8 mouse cellular contexts compared by ENCODE assay signal in the genomic region with DNA sequence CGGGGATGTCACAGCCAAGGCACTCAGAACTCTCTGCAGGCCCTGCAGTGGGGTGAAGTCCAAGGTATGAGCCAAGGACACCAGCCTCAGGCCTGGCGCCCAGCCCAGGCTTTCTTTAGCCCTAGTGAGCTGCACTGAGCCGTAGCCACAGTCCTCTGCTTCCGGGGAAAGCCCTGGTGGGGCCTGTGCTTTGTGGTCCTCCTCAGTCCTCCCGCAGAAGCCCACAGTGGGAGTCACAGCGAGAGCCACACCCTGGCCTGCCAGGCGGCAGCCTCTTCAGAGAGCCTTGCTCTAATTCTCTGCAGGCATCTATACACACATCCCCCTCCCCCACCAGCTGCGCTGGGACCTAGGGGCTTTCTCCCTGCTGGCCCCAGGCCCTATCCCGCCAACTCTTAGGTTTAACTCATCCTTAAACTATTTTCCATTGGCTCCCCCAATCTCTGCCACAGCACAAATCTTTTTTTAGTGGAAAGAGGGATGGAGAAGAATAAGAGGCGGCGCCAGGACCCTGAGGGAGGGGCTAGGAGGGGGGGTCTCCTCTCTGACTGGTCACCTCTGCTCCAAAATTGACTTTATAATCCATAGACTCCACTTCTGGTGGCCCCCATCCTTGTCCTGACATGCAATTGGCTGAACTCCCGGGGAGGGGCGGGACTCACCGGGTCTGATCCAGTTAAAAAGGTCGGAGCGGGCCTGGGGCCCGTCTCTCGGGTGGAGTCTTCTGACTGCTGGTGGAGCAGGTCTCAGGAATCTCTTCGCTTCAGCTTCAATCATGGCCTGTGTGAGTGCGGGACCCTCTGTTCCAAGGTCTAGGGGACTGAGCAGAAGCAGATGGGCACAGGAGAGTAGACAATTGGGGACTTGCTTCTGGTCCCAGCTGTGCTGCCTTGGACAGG. TPM values are rescaled to one million over a fixed set of nuclear protein-coding genes. Genes with fewer than 3 reads are reported as not detected.
DNase-seq lines count a peak whose midpoint lies in the region; ATAC-seq and TF ChIP-seq lines count a peak whose summit lies in the region.

Lgals1 (plus strand) TSS at position 705 of the 899 bp plus-strand sequence.

- no peak for TF ChIP-seq RAD21 in CH12.LX (IDR thresholded peaks at IDR 0.05; ENCODE audit: low read depth, low read length)

- TF ChIP-seq CTCF in CH12.LX (conservative IDR thresholded peaks at IDR 0.05 in 1 of 2, IDR thresholded peaks at IDR 0.05 in 1 of 2; ENCODE audit: low read depth in 2 of 2, low read length in 2 of 2), result no peak

- H3K4me2 ChIP-seq in CH12.LX (ENCODE audit: insufficient read depth, low read depth, poor library complexity, severe bottlenecking), result peak within 1 kb of the TSS; percentile 95
- H3K4me2 ChIP-seq in heart, embryonic 13.5 days, result peak within 1 kb of the TSS; percentile 86
- peak within 1 kb of the TSS; percentile 77 for H3K4me2 ChIP-seq in kidney, embryonic 16.5 days (replicated peaks; ENCODE audit: low read depth, low read length)
- H3K4me2 ChIP-seq in liver, embryonic 13.5 days, result peak within 1 kb of the TSS; percentile 95

- TF ChIP-seq POLR2A in CH12.LX (IDR thresholded peaks at IDR 0.05; ENCODE audit: low read depth, low read length), result peak; percentile 98

- peaks cover 30 to 61% of the 10 kb centered on the region in 2 experiments for H3K4me1 ChIP-seq in CH12.LX (ENCODE audit: control insufficient read depth in 1 of 2, insufficient read depth in 2 of 2)
- peaks cover 45% of the 10 kb centered on the region for H3K4me1 ChIP-seq in heart, embryonic 13.5 days
- H3K4me1 ChIP-seq in kidney, embryonic 16.5 days (ENCODE audit: insufficient read depth, low read length), result peaks cover 35% of the 10 kb centered on the region
- peaks cover 93% of the 10 kb centered on the region for H3K4me1 ChIP-seq in liver, embryonic 13.5 days (replicated peaks)

- dilution Hi-C loops in CH12.LX (cut with MboI; ENCODE audit: extremely low pct_ligation_motif_present, extremely low pct_unique_long_range_greater_than_20kb, low sequenced_read_pairs), result no loop called here

- ATAC-seq in erythroblast, adult 5-6 weeks (replicated peaks; ENCODE audit: low FRiP score, poor library complexity, severe bottlenecking), result 0 out of 2 replicates have a peak, but pooled peaks have one; percentile 13
- peak; percentile 56 for ATAC-seq in heart, embryonic 13.5 days (ENCODE audit: extremely low read depth, insufficient number of reproducible peaks, low FRiP score, low TSS enrichment)
- ATAC-seq in kidney, embryonic 16.5 days (ENCODE audit: low FRiP score, low TSS enrichment), result peak; percentile 80
- ATAC-seq in liver, embryonic 13.5 days (ENCODE audit: low read depth), result peak; percentile 47

- no peaks in the 10 kb centered on the region for H3K27me3 ChIP-seq in CH12.LX (replicated peaks)
- no peaks in the 10 kb centered on the region for H3K27me3 ChIP-seq in heart, embryonic 13.5 days (replicated peaks)
- H3K27me3 ChIP-seq in kidney, embryonic 16.5 days (ENCODE audit: insufficient read depth, low read length), result no peaks in the 10 kb centered on the region
- H3K27me3 ChIP-seq in liver, embryonic 13.5 days, result no peaks in the 10 kb centered on the region

- in situ Hi-C loops in CH12.LX (cut with MboI; ENCODE audit: low pct_ligation_motif_present, low pct_unique_long_range_greater_than_20kb, low sequenced_read_pairs), result no loop called here

- H3K36me3 ChIP-seq in CH12.LX (replicated peaks in 1 of 2; ENCODE audit: control insufficient read depth in 1 of 2, insufficient read depth in 1 of 2, low read length in 1 of 2), result peaks cover 12 to 29% of the 10 kb centered on the region in 2 experiments
- peaks cover 19% of the 10 kb centered on the region for H3K36me3 ChIP-seq in heart, embryonic 13.5 days
- H3K36me3 ChIP-seq in kidney, embryonic 16.5 days (ENCODE audit: insufficient read depth, low read length), result 0 out of 2 replicates have a peak, but pooled peaks cover 7% of the 10 kb centered on the region
- peaks cover 13% of the 10 kb centered on the region for H3K36me3 ChIP-seq in liver, embryonic 13.5 days

- H3K9ac ChIP-seq in CH12.LX (ENCODE audit: insufficient read depth, low read depth), result peak within 1 kb of the TSS; percentile 70
- peak within 1 kb of the TSS; percentile 85 for H3K9ac ChIP-seq in heart, embryonic 13.5 days
- H3K9ac ChIP-seq in kidney, embryonic 16.5 days (replicated peaks; ENCODE audit: low read length), result peak within 1 kb of the TSS; percentile 72
- H3K9ac ChIP-seq in liver, embryonic 13.5 days, result peak within 1 kb of the TSS; percentile 78

- peak within 1 kb of the TSS; percentile 91 for H3K27ac ChIP-seq in CH12.LX (ENCODE audit: insufficient read depth, low read depth)
- H3K27ac ChIP-seq in heart, embryonic 13.5 days (replicated peaks), result peak within 1 kb of the TSS; percentile 96
- peak within 1 kb of the TSS; percentile 87 for H3K27ac ChIP-seq in kidney, embryonic 16.5 days (ENCODE audit: low read length)
- peak within 1 kb of the TSS; percentile 99 for H3K27ac ChIP-seq in liver, embryonic 13.5 days

- DNase-seq in CH12.LX (ENCODE audit: extremely low read depth), result peak; percentile 91
- DNase-seq in brain, adult 2 months (ENCODE audit: low read depth, low spot score), result peak; percentile 79
- peak; percentile 81 for DNase-seq in liver, embryonic 13.5 days
- DNase-seq in natural killer cell, adult 2 months (ENCODE audit: low spot score in 2 of 2), result peak; percentile 73 to 84
- DNase-seq in testis, postnatal 14 days (ENCODE audit: low spot score), result peak; percentile 86

- H3K9me3 ChIP-seq in CH12.LX (replicated peaks; ENCODE audit: low read length), result peaks cover 3% of the 10 kb centered on the region
- H3K9me3 ChIP-seq in heart, embryonic 13.5 days, result no peaks in the 10 kb centered on the region
- no peaks in the 10 kb centered on the region for H3K9me3 ChIP-seq in kidney, embryonic 16.5 days (ENCODE audit: low read length)
- H3K9me3 ChIP-seq in liver, embryonic 13.5 days (replicated peaks), result no peaks in the 10 kb centered on the region

- TF ChIP-seq EP300 in CH12.LX (IDR thresholded peaks at IDR 0.05; ENCODE audit: low read length), result 0 out of 2 replicates have a peak, but pooled peaks have one; percentile 14

- peaks cover 4% of the 10 kb centered on the region; the same call in 1 of the 2 replicates for H3K79me2 ChIP-seq in CH12.LX (replicated peaks; ENCODE audit: control insufficient read depth, extremely low read depth, insufficient read depth, poor library complexity, severe bottlenecking)

- H3K4me3 ChIP-seq in CH12.LX (replicated peaks in 1 of 3; ENCODE audit: low read depth in 2 of 3, low read length in 2 of 3, poor library complexity in 1 of 3), result peak within 1 kb of the TSS; percentile 61 to 84 (median 74)
- peak within 1 kb of the TSS; percentile 60 for H3K4me3 ChIP-seq in heart, embryonic 13.5 days
- H3K4me3 ChIP-seq in kidney, embryonic 16.5 days (ENCODE audit: low read length), result peak within 1 kb of the TSS; percentile 48
- peak within 1 kb of the TSS; percentile 67 for H3K4me3 ChIP-seq in liver, embryonic 13.5 days (replicated peaks)

- WGBS in heart, embryonic 13.5 days, result 6% methylated on average over 20 of the region's 20 CpGs
- 10% methylated on average over 20 of the region's 20 CpGs for WGBS in kidney, embryonic 16.5 days
- 8% methylated on average over 20 of the region's 20 CpGs for WGBS in liver, embryonic 13.5 days (ENCODE audit: insufficient replicate concordance)

TF ChIP-seq in CH12.LX, 34 proteins besides CTCF, POLR2A, EP300 and RAD21:
- TF ChIP-seq MAZ (IDR thresholded peaks at IDR 0.05; ENCODE audit: low read depth, low read length) (peak; percentile 87), SIN3A (IDR thresholded peaks at IDR 0.05; ENCODE audit: low read length) (peak; percentile 72), ZKSCAN1 (IDR thresholded peaks at IDR 0.05; ENCODE audit: borderline replicate concordance, low read depth, low read length) (no peak), ELF1 (IDR thresholded peaks at IDR 0.05; ENCODE audit: low read depth, low read length) (peak; percentile 75), ZNF384 (IDR thresholded peaks at IDR 0.05; ENCODE audit: low read depth, low read length) (no peak), MAX (IDR thresholded peaks at IDR 0.05; ENCODE audit: low read length) (0 out of 2 replicates have a peak, but pooled peaks have one; percentile 8), POLR2AphosphoS2 (IDR thresholded peaks at IDR 0.05; ENCODE audit: low read depth, low read length) (peak; percentile 88; the same call in 1 of the 2 replicates), NELFE (IDR thresholded peaks at IDR 0.05; ENCODE audit: low read depth, low read length) (peak; percentile 94), MEF2A (IDR thresholded peaks at IDR 0.05; ENCODE audit: borderline replicate concordance, low read depth, low read length) (peak; percentile 62), ETS1 (conservative IDR thresholded peaks at IDR 0.05; ENCODE audit: low read depth, low read length) (peak; percentile 49; the same call in 1 of the 2 replicates), PAX5 (IDR thresholded peaks at IDR 0.05; ENCODE audit: low read length) (no peak), MAFK (IDR thresholded peaks at IDR 0.05; ENCODE audit: insufficient replicate concordance, low read length) (no peak), MXI1 (IDR thresholded peaks at IDR 0.05; ENCODE audit: low read depth, low read length) (peak; percentile 34; the same call in 1 of the 2 replicates), IRF4 (IDR thresholded peaks at IDR 0.05; ENCODE audit: low read depth, low read length) (peak; percentile 41; the same call in 1 of the 2 replicates), ZMIZ1 (IDR thresholded peaks at IDR 0.05; ENCODE audit: low read depth, low read length) (peak; percentile 98), TBP (conservative IDR thresholded peaks at IDR 0.05; ENCODE audit: low read depth, low read length) (peak; percentile 96), CHD2 (IDR thresholded peaks at IDR 0.05; ENCODE audit: low read length) (peak; percentile 76), ZC3H11A (IDR thresholded peaks at IDR 0.05; ENCODE audit: low read depth, low read length) (no peak), JUN (IDR thresholded peaks at IDR 0.05; ENCODE audit: insufficient read depth, low read depth, low read length) (no peak), TCF12 (IDR thresholded peaks at IDR 0.05; ENCODE audit: low read depth, low read length) (peak; percentile 45; the same call in 1 of the 2 replicates)

RNA-seq across cellular contexts. Expression of gene Lgals1, which starts in this region (rescaled TPM):
- 735 and 858 TPM in 2 replicates for total RNA-seq in CH12.LX (2012; rRNA removed)
- total RNA-seq in CH12.LX (2014; rRNA removed), result 791 and 805 TPM in 2 replicates
- polyA plus RNA-seq in CH12.LX (2012; ENCODE audit: insufficient read length, low read depth), result 592 and 637 TPM in 2 replicates
- total RNA-seq in erythroblast, adult 5-6 weeks (2015; ENCODE audit: low replicate concordance), result 46.1 and 56.2 TPM in 2 replicates
- total RNA-seq in erythroblast, adult 5-6 weeks (2017; ENCODE audit: low replicate concordance), result 77.5 and 79.0 TPM in 2 replicates
- polyA plus RNA-seq in heart, embryonic 13.5 days (2015; fragmentation: Nextera tagmentation; extraction: Ambion mirVana), result 798 and 814 TPM in 2 replicates
- polyA plus RNA-seq in kidney, embryonic 16.5 days (2015; fragmentation: Nextera tagmentation; extraction: Ambion mirVana), result 659 and 673 TPM in 2 replicates
- 683 and 710 TPM in 2 replicates for polyA plus RNA-seq in liver, embryonic 13.5 days (2015; fragmentation: Nextera tagmentation; extraction: Ambion mirVana)

Comparison
In these comparisons a context has a peak if more than half of its experiments do, and no peak if none do; other contexts are left out.
1. Peak in every context shown above with its lines: DNase-seq, ATAC-seq, H3K4me3 ChIP-seq and H3K27ac ChIP-seq.
2. RNA of gene Lgals1 (total RNA-seq): 735 to 858 TPM in CH12.LX; 46.1 to 79.0 TPM in erythroblast, adult 5-6 weeks; every median in the first group is over 4 times any median in the second.
3. ATAC-seq: peak in every context shown above with its lines; median percentile 80 in kidney, embryonic 16.5 days; 56 in heart, embryonic 13.5 days; 47 in liver, embryonic 13.5 days; 13 in erythroblast, adult 5-6 weeks.